Mouse (Mus musculus) macrophage (primary cell): Measurements from ENCODE around the gene Glt8d1. TPM values are rescaled to one million over a fixed set of nuclear protein-coding genes. Genes with fewer than 3 reads are reported as not detected.

Experiments
- H3K27ac ChIP-seq: fragments of 350-480 bp; formaldehyde crosslinking; 2 replicates; pipeline ENCODE4 v1.9.0; 2021
- H3K36me3 ChIP-seq: fragments of 350-480 bp; formaldehyde crosslinking; 2 replicates; pipeline ENCODE4 v1.9.0; 2021; ENCODE audit errors: inconsistent target
- H3K4me3 ChIP-seq: fragments of 350-480 bp; formaldehyde crosslinking; 2 replicates; pipeline ENCODE4 v1.9.0; 2021; ENCODE audit errors: inconsistent target
- H3K79me2 ChIP-seq: fragments of 350-480 bp; formaldehyde crosslinking; 2 replicates; pipeline ENCODE4 v1.9.0; 2021; ENCODE audit errors: inconsistent target
- WGBS: methylation state at CpG from one replicate; pipeline ENCODE4 v1.1.7; 2026; ENCODE audit warnings: inconsistent platforms; ENCODE audit not compliant: missing documents; 5-methylcytosine and 5-hydroxymethylcytosine counted together
- polyA plus RNA-seq: library from polyadenylated mRNA; stranded (reverse); fragments of 250-400 nt; gene quantifications from 3 replicates; pipeline ENCODE4 v1.2.4, GENCODE M21; 2018; ENCODE audit warnings: inconsistent platforms
- total RNA-seq, 78 experiments: library from RNA; depleted of rRNA; stranded (reverse); fragments of 250-400 nt; gene quantifications; 1 replicate in 9 of 78; 2 replicates in 24 of 78; 3 replicates in 43 of 78; 4 replicates in 2 of 78; pipeline ENCODE4 v1.2.4; 2018; ENCODE audit warnings: inconsistent platforms in 56 of 78

Gene Glt8d1
- 10 to 100 TPM; 42.3 to 95.3 (median 64.0) TPM for total RNA-seq (2018; cell fraction: chromatin; rRNA removed)
- total RNA-seq (2018; cell fraction: cytosol; rRNA removed) = 10 to 100 TPM; 15.7 to 33.1 (median 21.5) TPM
- 100 to 1,000 TPM in 1 of 26 experiments, 10 to 100 TPM in 25; 41.3 to 102 (median 59.5) TPM for total RNA-seq (2018; cell fraction: nucleus; rRNA removed)
- polyA plus RNA-seq = 25.5 to 38.1 TPM (median 30.8 TPM) in 3 replicates

- Histone ChIP-seq H3K36me3 (no peaks in the 10 kb centered on the region; the same call in 1 of the 2 replicates), H3K79me2 (peaks cover 21% of the 10 kb centered on the region), H3K4me3 (peak within 1 kb of the TSS; percentile 97), H3K27ac (peak within 1 kb of the TSS; percentile 70)
- WGBS = under 1% methylated on average over 83 of the region's 84 CpGs
Observed at GRCm38 (mm10) chr14:31001307-31002205, at the start of gene Glt8d1, which contains the start of gene Spcs1. Glt8d1 (plus strand) TSS chr14:31001400. Spcs1 (minus strand) TSS chr14:31001672.

DNA sequence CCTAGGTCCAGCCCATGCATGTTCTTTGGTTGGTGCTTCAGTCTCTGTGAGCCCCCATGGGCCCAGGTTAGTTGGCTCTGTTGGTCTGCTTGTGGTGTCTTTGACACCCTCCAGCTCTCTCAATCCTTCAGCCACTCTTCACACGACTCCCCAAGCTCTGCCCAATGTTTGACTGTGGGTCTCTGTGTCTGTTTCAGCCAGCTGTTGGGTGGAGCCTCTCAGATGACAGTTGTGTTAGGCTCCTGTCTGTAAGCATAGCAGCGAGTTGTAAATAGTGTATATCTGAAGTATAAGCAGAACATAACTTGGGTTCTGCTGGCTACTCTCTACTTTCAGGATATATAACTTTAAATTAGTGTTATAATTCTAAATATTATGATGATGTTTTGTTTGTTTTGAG, 42.7 kb upstream of the Glt8d1 start:
- 78% methylated on average over 2 of the region's 2 CpGs for WGBS
- peaks cover 5% of the 10 kb centered on the region; the same call in 1 of the 2 replicates for H3K36me3 ChIP-seq
- H3K27ac ChIP-seq = no peak overlapping the region
- no peaks in the 10 kb centered on the region for H3K79me2 ChIP-seq
- H3K4me3 ChIP-seq = no peak overlapping the region

DNA sequence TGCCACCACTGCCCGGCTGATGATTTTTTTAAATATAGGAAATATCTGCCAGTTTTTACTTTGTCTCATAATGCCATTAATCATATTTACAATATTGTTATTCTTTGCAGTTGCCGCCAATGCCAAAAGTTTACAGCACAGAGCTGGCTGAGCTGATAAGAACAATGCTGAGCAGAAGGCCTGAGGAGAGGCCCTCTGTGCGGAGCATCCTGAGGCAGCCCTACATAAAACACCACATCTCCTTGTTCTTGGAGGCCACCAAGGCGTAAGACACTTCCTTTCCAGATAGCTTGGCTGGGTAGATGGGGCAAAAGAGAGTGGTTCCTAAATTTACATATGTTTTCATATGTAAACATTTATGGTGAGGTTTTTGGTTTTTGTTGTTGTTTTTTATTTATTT, 42.2 kb upstream of the Glt8d1 start:
- peaks cover 5% of the 10 kb centered on the region; the same call in 1 of the 2 replicates for H3K36me3 ChIP-seq
- WGBS = 96% methylated on average over 4 of the region's 4 CpGs

DNA sequence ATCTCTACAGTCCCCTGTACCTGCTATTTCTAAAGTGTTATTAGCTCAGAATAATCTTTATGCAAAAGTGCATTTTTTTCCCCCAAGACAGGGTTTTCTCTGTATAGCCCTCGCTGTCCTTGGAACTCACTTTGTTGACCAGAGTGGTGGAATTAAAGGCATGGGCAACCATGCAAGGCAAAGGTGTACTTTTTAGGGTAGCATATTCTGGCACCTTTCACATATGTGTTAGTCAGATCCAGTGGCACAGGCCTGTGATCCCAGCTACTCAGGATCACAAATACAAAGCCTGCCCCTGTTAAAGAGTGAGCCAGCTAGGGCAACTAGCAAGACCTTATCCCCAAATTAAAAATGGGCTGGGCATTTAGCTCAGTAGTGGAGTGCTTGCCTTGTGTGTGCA, 40.8 kb upstream of the Glt8d1 start:
- 100% methylated on average over 1 of the region's 1 CpGs for WGBS
- Histone ChIP-seq H3K36me3 (peaks cover 5% of the 10 kb centered on the region; the same call in 1 of the 2 replicates), H3K4me3 (no peak overlapping the region), H3K79me2 (no peaks in the 10 kb centered on the region), H3K27ac (no peak overlapping the region)

More for the DNA sequence above, 42.2 kb upstream of the Glt8d1 start:
- no peak overlapping the region for H3K4me3 ChIP-seq
- no peak overlapping the region for H3K27ac ChIP-seq
- H3K79me2 ChIP-seq = no peaks in the 10 kb centered on the region

GRCm38 (mm10) chr14:30974204-30974603, 27.0 kb upstream of the Glt8d1 start:
- WGBS = 45% methylated on average over 6 of the region's 6 CpGs
- H3K27ac ChIP-seq = peak overlapping the region; percentile 22
- H3K4me3 ChIP-seq = no peak overlapping the region
- H3K79me2 ChIP-seq = no peaks in the 10 kb centered on the region
- H3K36me3 ChIP-seq = no peaks in the 10 kb centered on the region

DNA sequence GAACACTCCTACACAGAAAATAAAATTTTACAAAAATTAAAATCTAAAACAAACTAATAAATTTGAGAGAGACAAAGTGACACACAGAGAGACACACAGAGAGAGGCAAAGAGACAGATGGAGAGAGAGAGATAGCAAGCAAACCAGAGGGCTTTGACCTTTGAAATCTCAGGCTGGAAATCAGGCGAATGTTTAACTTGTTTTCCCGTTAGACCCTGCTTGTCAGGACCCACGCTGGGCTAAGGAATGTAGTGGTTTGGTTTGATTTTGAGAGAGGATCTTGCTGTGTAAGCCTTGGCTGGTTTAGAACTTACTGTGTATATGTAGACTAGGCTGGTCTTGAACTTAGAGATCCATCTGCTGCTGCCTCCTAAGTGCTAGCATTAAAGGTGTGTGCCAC, 25.0 kb upstream of the Glt8d1 start:
- Histone ChIP-seq H3K36me3 (no peaks in the 10 kb centered on the region), H3K4me3 (no peak overlapping the region)
- WGBS = 98% methylated on average over 3 of the region's 3 CpGs

DNA sequence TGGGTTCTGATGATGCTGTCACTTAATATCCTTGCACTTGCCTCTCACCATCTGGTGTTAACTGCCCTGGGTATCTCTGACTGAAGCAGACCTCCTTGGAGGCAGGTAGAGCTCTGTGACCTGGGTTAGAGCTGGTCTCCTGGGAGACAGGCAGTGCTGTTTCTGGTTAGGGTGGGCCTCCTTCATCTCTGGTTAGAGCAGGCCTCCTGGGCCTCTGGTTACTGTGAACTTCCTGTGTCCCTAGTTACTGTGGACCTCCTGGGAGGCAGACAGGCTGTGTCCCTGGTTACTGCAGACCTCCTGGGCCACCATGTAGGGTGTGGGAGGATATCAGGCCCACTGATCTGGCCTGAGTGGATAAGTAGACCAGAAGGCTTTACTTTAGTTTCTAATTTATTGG, 4.8 kb upstream of the Glt8d1 start:
- Histone ChIP-seq H3K36me3 (no peaks in the 10 kb centered on the region), H3K79me2 (peaks cover 21% of the 10 kb centered on the region), H3K4me3 (no peak overlapping the region), H3K27ac (no peak overlapping the region)

More for the DNA sequence above, 25.0 kb upstream of the Glt8d1 start:
- no peak overlapping the region for H3K27ac ChIP-seq
- H3K79me2 ChIP-seq = no peaks in the 10 kb centered on the region

- Histone ChIP-seq H3K27ac (peak overlapping the region; percentile 70), H3K4me3 (peak overlapping the region; percentile 97), H3K79me2 (peaks cover 21% of the 10 kb centered on the region), H3K36me3 (no peaks in the 10 kb centered on the region)
- WGBS = 62% methylated on average over 10 of the region's 10 CpGs
Observed at GRCm38 (mm10) chr14:31000356-31000755, 844 bp upstream of the Glt8d1 start.

DNA sequence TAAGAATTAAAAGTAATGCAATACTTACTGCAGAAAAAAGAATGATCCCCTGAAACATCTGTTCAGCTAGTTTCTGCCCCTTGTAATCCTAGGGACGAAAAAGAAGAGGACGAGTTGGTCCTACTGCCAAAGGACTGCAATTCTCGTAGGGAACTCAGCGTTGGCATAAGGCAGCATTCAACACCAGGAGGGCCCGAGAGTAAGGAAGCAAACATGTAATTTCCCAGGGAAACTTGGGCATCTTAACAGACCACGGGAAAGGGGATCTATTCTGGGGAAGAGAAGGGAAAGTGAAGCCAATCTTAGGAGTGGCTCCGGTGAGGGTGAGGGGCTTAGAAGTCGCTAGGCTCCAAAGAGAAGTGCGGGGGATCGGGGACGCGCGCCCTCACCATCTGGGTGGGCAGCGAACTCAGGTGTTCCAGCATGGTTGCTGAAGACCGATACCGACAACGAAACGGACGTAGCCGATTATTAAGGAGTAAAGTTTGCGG, 339 bp upstream of the Glt8d1 start:
- Histone ChIP-seq H3K4me3 (peak overlapping the region; percentile 97), H3K79me2 (peaks cover 21% of the 10 kb centered on the region), H3K36me3 (no peaks in the 10 kb centered on the region), H3K27ac (peak overlapping the region; percentile 70)
- WGBS = 1% methylated on average over 21 of the region's 21 CpGs

GRCm38 (mm10) chr14:31004527-31004926, 3.3 kb downstream of the Glt8d1 start:
- 100% methylated on average over 2 of the region's 2 CpGs for WGBS
- Histone ChIP-seq H3K27ac (no peak overlapping the region), H3K4me3 (no peak overlapping the region), H3K36me3 (peaks cover 12% of the 10 kb centered on the region; the same call in 1 of the 2 replicates), H3K79me2 (peaks cover 16% of the 10 kb centered on the region)

DNA sequence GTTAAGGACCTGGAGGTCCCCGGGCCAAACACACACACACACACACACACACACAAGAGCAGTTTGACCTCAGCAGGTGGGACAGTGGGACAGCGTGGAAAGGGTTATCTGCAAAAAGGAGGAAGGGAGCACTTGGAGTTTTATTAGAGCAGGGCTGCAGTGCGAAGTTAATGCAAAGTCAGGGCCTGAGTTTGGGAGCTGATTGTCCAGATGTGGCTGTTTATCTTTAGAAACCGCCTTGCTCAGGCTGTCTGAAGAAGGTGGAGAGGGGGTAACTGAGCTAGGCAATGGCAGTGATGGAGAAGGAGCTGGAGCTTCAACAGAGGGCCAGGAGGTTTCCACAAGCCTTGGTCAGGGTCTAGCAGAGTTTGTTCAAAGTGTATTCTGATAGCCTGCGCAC, 5.6 kb downstream of the Glt8d1 start:
- Histone ChIP-seq H3K79me2 (no peaks in the 10 kb centered on the region), H3K27ac (no peak overlapping the region)
- 90% methylated on average over 5 of the region's 5 CpGs for WGBS

DNA sequence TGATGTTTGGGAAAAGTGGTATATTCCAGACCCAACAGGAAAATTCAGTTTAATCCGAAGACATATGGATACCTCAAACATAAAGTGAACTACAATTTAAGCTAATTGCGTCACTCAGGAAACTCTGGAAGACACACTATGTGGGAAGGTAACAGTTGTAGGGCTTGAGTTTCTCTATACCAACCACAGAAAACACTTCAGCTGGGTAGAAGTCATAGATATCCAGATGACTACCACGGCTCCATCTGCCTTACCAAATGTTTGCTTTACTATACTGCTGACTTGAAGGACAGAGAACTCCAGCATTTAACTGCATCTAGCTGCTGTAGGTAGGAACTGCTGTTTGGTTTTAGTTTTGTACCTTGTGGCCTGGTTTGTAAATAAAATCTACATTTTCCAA, 10.4 kb downstream of the Glt8d1 start:
- H3K4me3 ChIP-seq = no peak overlapping the region
- H3K36me3 ChIP-seq = peaks cover 73% of the 10 kb centered on the region
- 100% methylated on average over 3 of the region's 3 CpGs for WGBS
- no peak overlapping the region for H3K27ac ChIP-seq
- peaks cover 10% of the 10 kb centered on the region for H3K79me2 ChIP-seq

More for the DNA sequence above, 5.6 kb downstream of the Glt8d1 start:
- Histone ChIP-seq H3K4me3 (no peak overlapping the region), H3K36me3 (peaks cover 34% of the 10 kb centered on the region; the same call in 1 of the 2 replicates)

DNA sequence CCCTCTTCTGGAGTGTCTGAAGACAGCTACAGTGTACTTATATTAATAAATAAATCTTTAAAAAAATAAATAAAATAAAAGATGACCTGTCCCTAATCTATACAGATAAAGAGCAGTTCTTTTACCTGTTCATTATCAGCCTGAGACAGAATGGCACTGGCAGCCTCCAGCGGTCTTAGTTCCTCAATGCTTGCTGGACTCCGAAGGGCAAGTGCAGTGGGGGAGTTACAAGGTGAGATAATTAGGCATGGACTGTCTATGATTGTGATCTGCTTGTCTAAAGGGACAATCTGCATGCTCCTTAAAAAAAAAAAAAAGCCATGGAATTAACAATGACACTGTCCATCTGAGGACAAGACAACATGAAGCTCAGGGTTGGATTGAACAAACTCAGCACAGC, 12.7 kb downstream of the Glt8d1 start:
- Histone ChIP-seq H3K27ac (no peak overlapping the region), H3K79me2 (peaks cover 32% of the 10 kb centered on the region), H3K4me3 (no peak overlapping the region), H3K36me3 (peaks cover 61% of the 10 kb centered on the region)
- 100% methylated on average over 2 of the region's 2 CpGs for WGBS

- WGBS = 60% methylated on average over 1 of the region's 1 CpGs
- Histone ChIP-seq H3K79me2 (peaks cover 48% of the 10 kb centered on the region), H3K4me3 (no peak overlapping the region), H3K27ac (no peak overlapping the region), H3K36me3 (peaks cover 45% of the 10 kb centered on the region)
Observed at GRCm38 (mm10) chr14:31016063-31016462, 14.9 kb downstream of the Glt8d1 start.

- Histone ChIP-seq H3K4me3 (peak overlapping the region; percentile 89), H3K79me2 (peaks cover 66% of the 10 kb centered on the region), H3K36me3 (peaks cover 33% of the 10 kb centered on the region), H3K27ac (peak overlapping the region; percentile 81)
- whole genome bisulfite sequencing = 0% methylated on average over 2 of the region's 2 CpGs
Observed at GRCm38 (mm10) chr14:31017854-31018253, 16.7 kb downstream of the Glt8d1 start.
